Mouse (Mus musculus) liver, postnatal 0 days (tissue): ENCODE data around the gene Slc37a4.

ENCODE experiments used
- CTCF ChIP-seq: sonication (generic); IDR thresholded peaks from 2 replicates; pipeline ENCODE4 v1.5.1; 2016; ENCODE audit warnings: antibody characterized with exemption, low read depth
- EP300 ChIP-seq: IDR thresholded peaks from 2 replicates; pipeline ENCODE4 v1.6.1; 2016; ENCODE audit warnings: antibody characterized with exemption, low read depth, mild to moderate bottlenecking

GRCm38 (mm10) chr9:44379054-44379834 lies 17.4 kb upstream of the Slc37a4 start, which contains the start of gene Hyou1:
- TF ChIP-seq EP300 (no peak), CTCF (peak; percentile 51)
